Mouse (Mus musculus): ENCODE measurements around the gene Dkkl1. TPM values are rescaled to one million over a fixed set of nuclear protein-coding genes. Genes with fewer than 3 reads are reported as not detected.

Gene Dkkl1
- polyA plus RNA-seq, 2 experiments = 4.8 to 14.8 TPM

GRCm38 (mm10) chr7:45229046-45229445, 17.1 kb upstream of the Dkkl1 start:
- TF ChIP-seq POLR2A (IDR thresholded peaks at IDR 0.05; ENCODE audit: borderline replicate concordance, extremely low read depth, insufficient read depth, insufficient read length) = no peak
- H3K4me1 ChIP-seq (ENCODE audit: control insufficient read depth, insufficient read depth, low read length) = peaks cover 4% of the 10 kb centered on the region
- H3K27me3 ChIP-seq (ENCODE audit: control insufficient read depth, insufficient read depth, low read length) = no peaks in the 10 kb centered on the region
- H3K9me3 ChIP-seq (ENCODE audit: control insufficient read depth, low read length) = no peaks in the 10 kb centered on the region
- WGBS = 91% methylated on average over 8 of the region's 8 CpGs
- no peak overlapping the region for H3K9ac ChIP-seq (ENCODE audit: low read depth, low read length, severe bottlenecking)
- ATAC-seq (ENCODE audit: low FRiP score, low read depth) (no peak), DNase-seq (ENCODE audit: low spot score) (no peak)
- no peak overlapping the region for H3K4me2 ChIP-seq (replicated peaks; ENCODE audit: low read depth, low read length, severe bottlenecking)
- H3K27ac ChIP-seq (replicated peaks; ENCODE audit: low read depth, low read length) = no peak overlapping the region
- no peak overlapping the region for H3K4me3 ChIP-seq (replicated peaks; ENCODE audit: low read length)
- peaks cover 89% of the 10 kb centered on the region for H3K36me3 ChIP-seq (ENCODE audit: control insufficient read depth, insufficient read depth, low read length)

- ATAC-seq (ENCODE audit: low FRiP score, low read depth) = no peak
These were observed 16.6 kb upstream of the Dkkl1 start for GRCm38 (mm10) chr7:45228548-45228947.

GRCm38 (mm10) chr7:45226421-45226820, 14.5 kb upstream of the Dkkl1 start:
- Histone ChIP-seq H3K27me3 (ENCODE audit: control insufficient read depth, insufficient read depth, low read length) (no peaks in the 10 kb centered on the region), H3K4me1 (ENCODE audit: control insufficient read depth, insufficient read depth, low read length) (no peaks in the 10 kb centered on the region), H3K4me3 (replicated peaks; ENCODE audit: low read length) (no peak overlapping the region), H3K4me2 (replicated peaks; ENCODE audit: low read depth, low read length, severe bottlenecking) (no peak overlapping the region), H3K36me3 (ENCODE audit: control insufficient read depth, insufficient read depth, low read length) (peaks cover 91% of the 10 kb centered on the region), H3K27ac (replicated peaks; ENCODE audit: low read depth, low read length) (no peak overlapping the region), H3K9me3 (ENCODE audit: control insufficient read depth, low read length) (no peaks in the 10 kb centered on the region), H3K9ac (ENCODE audit: low read depth, low read length, severe bottlenecking) (no peak overlapping the region)
- no peak for ATAC-seq (ENCODE audit: low FRiP score, low read depth)
- no peak for DNase-seq (ENCODE audit: low spot score)
- 92% methylated on average over 5 of the region's 5 CpGs for WGBS
- TF ChIP-seq POLR2A (IDR thresholded peaks at IDR 0.05; ENCODE audit: borderline replicate concordance, extremely low read depth, insufficient read depth, insufficient read length) = no peak

More at GRCm38 (mm10) chr7:45228548-45228947, 16.6 kb upstream of the Dkkl1 start:
- H3K9me3 ChIP-seq (ENCODE audit: control insufficient read depth, low read length) = no peaks in the 10 kb centered on the region
- no peaks in the 10 kb centered on the region for H3K4me1 ChIP-seq (ENCODE audit: control insufficient read depth, insufficient read depth, low read length)
- 96% methylated on average over 18 of the region's 18 CpGs for WGBS
- no peak overlapping the region for H3K4me3 ChIP-seq (replicated peaks; ENCODE audit: low read length)
- no peak overlapping the region for H3K4me2 ChIP-seq (replicated peaks; ENCODE audit: low read depth, low read length, severe bottlenecking)
- no peaks in the 10 kb centered on the region for H3K27me3 ChIP-seq (ENCODE audit: control insufficient read depth, insufficient read depth, low read length)
- no peak for TF ChIP-seq POLR2A (IDR thresholded peaks at IDR 0.05; ENCODE audit: borderline replicate concordance, extremely low read depth, insufficient read depth, insufficient read length)
- H3K27ac ChIP-seq (replicated peaks; ENCODE audit: low read depth, low read length) = no peak overlapping the region
- no peak overlapping the region for H3K9ac ChIP-seq (ENCODE audit: low read depth, low read length, severe bottlenecking)
- DNase-seq (ENCODE audit: low spot score) = no peak
- peaks cover 91% of the 10 kb centered on the region for H3K36me3 ChIP-seq (ENCODE audit: control insufficient read depth, insufficient read depth, low read length)

GRCm38 (mm10) chr7:45224826-45225225, 12.9 kb upstream of the Dkkl1 start:
- H3K9ac ChIP-seq (ENCODE audit: low read depth, low read length, severe bottlenecking) = no peak overlapping the region
- H3K27ac ChIP-seq (replicated peaks; ENCODE audit: low read depth, low read length) = no peak overlapping the region
- H3K36me3 ChIP-seq (ENCODE audit: control insufficient read depth, insufficient read depth, low read length) = peaks cover 97% of the 10 kb centered on the region
- 94% methylated on average over 7 of the region's 7 CpGs for WGBS
- no peaks in the 10 kb centered on the region for H3K9me3 ChIP-seq (ENCODE audit: control insufficient read depth, low read length)
- no peak for TF ChIP-seq POLR2A (IDR thresholded peaks at IDR 0.05; ENCODE audit: borderline replicate concordance, extremely low read depth, insufficient read depth, insufficient read length)
- DNase-seq (ENCODE audit: low spot score) = no peak
- H3K4me3 ChIP-seq (replicated peaks; ENCODE audit: low read length) = no peak overlapping the region
- no peaks in the 10 kb centered on the region for H3K27me3 ChIP-seq (ENCODE audit: control insufficient read depth, insufficient read depth, low read length)
- ATAC-seq (ENCODE audit: low FRiP score, low read depth) = no peak
- H3K4me1 ChIP-seq (ENCODE audit: control insufficient read depth, insufficient read depth, low read length) = no peaks in the 10 kb centered on the region
- no peak overlapping the region for H3K4me2 ChIP-seq (replicated peaks; ENCODE audit: low read depth, low read length, severe bottlenecking)

GRCm38 (mm10) chr7:45221680-45222079, 9.7 kb upstream of the Dkkl1 start:
- H3K36me3 ChIP-seq (ENCODE audit: control insufficient read depth, insufficient read depth, low read length) = peaks cover 90% of the 10 kb centered on the region
- ATAC-seq (ENCODE audit: low FRiP score, low read depth) (no peak), DNase-seq (ENCODE audit: low spot score) (no peak)
- no peak overlapping the region for H3K4me3 ChIP-seq (replicated peaks; ENCODE audit: low read length)
- TF ChIP-seq POLR2A (IDR thresholded peaks at IDR 0.05; ENCODE audit: borderline replicate concordance, extremely low read depth, insufficient read depth, insufficient read length) = no peak
- 90% methylated on average over 2 of the region's 2 CpGs for whole genome bisulfite sequencing
- H3K4me2 ChIP-seq (replicated peaks; ENCODE audit: low read depth, low read length, severe bottlenecking) = no peak overlapping the region
- no peaks in the 10 kb centered on the region for H3K27me3 ChIP-seq (ENCODE audit: control insufficient read depth, insufficient read depth, low read length)
- no peak overlapping the region for H3K9ac ChIP-seq (ENCODE audit: low read depth, low read length, severe bottlenecking)
- H3K4me1 ChIP-seq (ENCODE audit: control insufficient read depth, insufficient read depth, low read length) = peaks cover 13% of the 10 kb centered on the region; the same call in 1 of the 2 replicates
- no peak overlapping the region for H3K27ac ChIP-seq (replicated peaks; ENCODE audit: low read depth, low read length)
- H3K9me3 ChIP-seq (ENCODE audit: control insufficient read depth, low read length) = no peaks in the 10 kb centered on the region

Data from limb, embryonic 14.5 days (tissue).